Mouse (Mus musculus) gastrocnemius, adult 18-20 months (tissue): ENCODE results near the gene Cacnb1. TPM values are rescaled to one million over a fixed set of nuclear protein-coding genes. Genes with fewer than 3 reads are reported as not detected.

Experiments
- DNase-seq: peaks from one replicate; pipeline ENCODE4 v3.0.0; 2021; ENCODE audit warnings: low spot score
- total RNA-seq, 2 experiments: library from RNA; stranded (reverse); gene quantifications; 2 replicates each; pipeline ENCODE4 v1.2.3; 2021

Gene Cacnb1
- total RNA-seq, 2 experiments from 2014 or later = 167 to 198 TPM

- DNase-seq = no peak
These were observed 10.0 kb downstream of the Cacnb1 start for GRCm38 (mm10) chr11:98012831-98013230.

GRCm38 (mm10) chr11:98011716-98012115 is 11.1 kb downstream of the Cacnb1 start:
- no peak for DNase-seq

GRCm38 (mm10) chr11:98008087-98008486 is 14.7 kb downstream of the Cacnb1 start:
- no peak for DNase-seq

- peak; percentile 77 for DNase-seq
These were observed 17.1 kb downstream of the Cacnb1 start for GRCm38 (mm10) chr11:98005686-98006085.

GRCm38 (mm10) chr11:98005076-98005475 is 17.8 kb downstream of the Cacnb1 start:
- DNase-seq = peak; percentile 40

GRCm38 (mm10) chr11:98004161-98004560 is 18.7 kb downstream of the Cacnb1 start:
- no peak for DNase-seq

GRCm38 (mm10) chr11:98003171-98003671 is 19.6 kb downstream of the Cacnb1 start:
- DNase-seq = no peak

GRCm38 (mm10) chr11:98002627-98003026 is 20.2 kb downstream of the Cacnb1 start:
- DNase-seq = peak; percentile 77

GRCm38 (mm10) chr11:98001986-98002385 is 20.8 kb downstream of the Cacnb1 start:
- DNase-seq = no peak

GRCm38 (mm10) chr11:98001351-98001824 is 21.4 kb downstream of the Cacnb1 start:
- no peak for DNase-seq

- no peak for DNase-seq
These were observed 22.3 kb downstream of the Cacnb1 start for GRCm38 (mm10) chr11:98000378-98001140.

GRCm38 (mm10) chr11:97999748-98000147 is 23.1 kb downstream of the Cacnb1 start:
- DNase-seq = no peak

- DNase-seq = no peak
These were observed 23.8 kb downstream of the Cacnb1 start for GRCm38 (mm10) chr11:97998898-97999608.

- no peak for DNase-seq
These were observed 24.6 kb downstream of the Cacnb1 start for GRCm38 (mm10) chr11:97998074-97998793.

- DNase-seq = no peak
These were observed 25.4 kb downstream of the Cacnb1 start for GRCm38 (mm10) chr11:97997387-97997960.

- no peak for DNase-seq
These were observed 26.1 kb downstream of the Cacnb1 start for GRCm38 (mm10) chr11:97996691-97997090.

GRCm38 (mm10) chr11:97995564-97996288 is 27.1 kb downstream of the Cacnb1 start, which contains the start of gene Arl5c:
TSS of gene Arl5c (minus strand) at chr11:97996181.
- peak; percentile 36 for DNase-seq

- peak; percentile 81 for DNase-seq
These were observed 28.2 kb downstream of the Cacnb1 start for GRCm38 (mm10) chr11:97994539-97995100.

- peak; percentile 90 for DNase-seq
These were observed 34.2 kb downstream of the Cacnb1 start for GRCm38 (mm10) chr11:97988530-97989096.
